ENCODE assay signal across 12 mouse cellular contexts in the genomic region with DNA sequence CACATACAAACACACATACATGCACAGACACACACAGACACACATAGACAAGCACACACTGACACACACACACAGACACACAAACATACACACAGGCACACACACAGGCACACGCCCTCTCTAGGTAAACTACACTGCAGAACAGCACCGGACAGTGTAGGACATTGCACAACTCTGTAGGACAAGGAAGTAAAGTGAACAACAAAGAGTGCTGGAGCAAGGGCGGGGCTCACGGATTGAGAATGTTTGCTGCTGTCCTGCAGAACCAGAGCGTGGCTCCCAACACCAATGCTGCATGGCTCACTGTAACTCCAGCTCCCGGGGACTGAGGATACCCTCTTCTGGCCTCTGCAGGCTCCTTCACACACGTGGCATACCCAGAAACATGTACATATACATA. TPM values are rescaled to one million over a fixed set of nuclear protein-coding genes. Genes with fewer than 3 reads are reported as not detected.
DNase-seq lines count a peak whose midpoint lies in the region; ATAC-seq lines count a peak whose summit lies in the region.
"Had no signal": no experiment of that assay in that cellular context is flagged by ENCODE, and none has a peak within 500 bp of the region (broad histone marks: within the 10 kb centered on the region; RNA-seq: fewer than 3 reads in every experiment).

No protein-coding gene starts in this region.

- 0 out of 2 replicates have a peak, but pooled peaks have one; percentile 37 for ATAC-seq in common myeloid progenitor, adult 5-6 weeks (replicated peaks; ENCODE audit: low read depth, poor library complexity, severe bottlenecking)
- ATAC-seq in liver, embryonic 15.5 days (ENCODE audit: insufficient read depth), result peak; percentile 62
- ATAC-seq in megakaryocyte progenitor cell, adult 5-6 weeks (replicated peaks; ENCODE audit: poor library complexity), result peak; percentile 59
- ATAC-seq in megakaryocyte-erythroid progenitor cell, adult 5-6 weeks (replicated peaks; ENCODE audit: low FRiP score, low TSS enrichment, poor library complexity, severe bottlenecking), result no peak
- no peak for ATAC-seq in CD4-positive, CD25-positive, alpha-beta regulatory T cell, adult 4 months

- peaks cover 17% of the 10 kb centered on the region; the same call in 1 of the 2 replicates for H3K36me3 ChIP-seq in liver, embryonic 15.5 days (replicated peaks)
- no peaks in the 10 kb centered on the region for H3K36me3 ChIP-seq in heart, embryonic 10.5 days

- peaks cover 22% of the 10 kb centered on the region for H3K4me1 ChIP-seq in liver, embryonic 15.5 days (replicated peaks)
- H3K4me1 ChIP-seq in heart, embryonic 10.5 days, result peaks cover 21% of the 10 kb centered on the region

- no peak overlapping the region for H3K27ac ChIP-seq in liver, embryonic 15.5 days (replicated peaks)
- H3K27ac ChIP-seq in heart, embryonic 10.5 days, result no peak overlapping the region

- 26% methylated on average over 7 of the region's 7 CpGs for WGBS in liver, embryonic 15.5 days (ENCODE audit: insufficient replicate concordance)
- WGBS in heart, embryonic 10.5 days, result 73% methylated on average over 7 of the region's 7 CpGs

- H3K27me3 ChIP-seq in liver, embryonic 15.5 days, result peaks cover 48% of the 10 kb centered on the region
- H3K27me3 ChIP-seq in heart, embryonic 10.5 days (ENCODE audit: insufficient read depth, poor library complexity, severe bottlenecking), result peaks cover 16% of the 10 kb centered on the region

- no peak overlapping the region for H3K9ac ChIP-seq in liver, embryonic 15.5 days

- DNase-seq in ES-CJ7 (ENCODE audit: low read depth, low spot score), result peak; percentile 35
- DNase-seq in heart, embryonic 10.5 days (ENCODE audit: low spot score), result no peak
- no peak for DNase-seq in MN1 (ENCODE audit: low spot score)
- DNase-seq: cerebellum, postnatal 36 days; heart, postnatal 36 days had no signal

- H3K9me3 ChIP-seq in liver, embryonic 15.5 days (replicated peaks), result no peaks in the 10 kb centered on the region
- H3K9me3 ChIP-seq in heart, embryonic 10.5 days, result no peaks in the 10 kb centered on the region

- H3K4me2 ChIP-seq in liver, embryonic 15.5 days, result no peak overlapping the region

- no peak overlapping the region for H3K4me3 ChIP-seq in liver, embryonic 15.5 days (replicated peaks)
- no peak overlapping the region for H3K4me3 ChIP-seq in heart, embryonic 10.5 days
- H3K4me3 ChIP-seq: myocyte had no signal

RNA-seq across cellular contexts. Expression of a gene that starts 17.9 kb away (rescaled TPM):
- total RNA-seq in common myeloid progenitor, adult 5-6 weeks (2017), result 16.8 and 17.1 TPM in 2 replicates
- polyA plus RNA-seq in liver, embryonic 15.5 days (2015; fragmentation: Nextera tagmentation; extraction: Ambion mirVana), result 10.6 and 12.7 TPM in 2 replicates
- 10.3 and 11.1 TPM in 2 replicates for total RNA-seq in megakaryocyte progenitor cell, adult 5-6 weeks (2015)
- 16.2 and 17.9 TPM in 2 replicates for total RNA-seq in megakaryocyte progenitor cell, adult 5-6 weeks (2017)
- 28.0 and 30.2 TPM in 2 replicates for total RNA-seq in megakaryocyte-erythroid progenitor cell, adult 5-6 weeks (2014; fragmentation: Nextera tagmentation)
- total RNA-seq in megakaryocyte-erythroid progenitor cell, adult 5-6 weeks (2017), result 18.9 and 31.7 TPM in 2 replicates
- polyA plus RNA-seq in heart, embryonic 10.5 days (2016; fragmentation: Nextera tagmentation; extraction: Ambion mirVana), result 16.8 and 17.5 TPM in 2 replicates
- polyA plus RNA-seq in CD4-positive, CD25-positive, alpha-beta regulatory T cell, adult 4 months (2017; shearing (Covaris generic)), result 10 to 100 TPM; 17.5 to 18.5 TPM

RNA-seq across cellular contexts. Expression of a gene that starts 18.1 kb away (rescaled TPM):
- 2.5 and 4.7 TPM in 2 replicates for total RNA-seq in common myeloid progenitor, adult 5-6 weeks (2017)
- polyA plus RNA-seq in liver, embryonic 15.5 days (2015; fragmentation: Nextera tagmentation; extraction: Ambion mirVana), result 25.0 and 26.2 TPM in 2 replicates
- 32.7 and 43.1 TPM in 2 replicates for total RNA-seq in megakaryocyte progenitor cell, adult 5-6 weeks (2015)
- 25.9 and 39.4 TPM in 2 replicates for total RNA-seq in megakaryocyte progenitor cell, adult 5-6 weeks (2017)
- 2.6 and 4.1 TPM in 2 replicates for total RNA-seq in megakaryocyte-erythroid progenitor cell, adult 5-6 weeks (2014; fragmentation: Nextera tagmentation)
- 1.1 and 2.1 TPM in 2 replicates for total RNA-seq in megakaryocyte-erythroid progenitor cell, adult 5-6 weeks (2017)
- polyA plus RNA-seq in heart, embryonic 10.5 days (2016; fragmentation: Nextera tagmentation; extraction: Ambion mirVana), result 1.7 and 4.3 TPM in 2 replicates
- polyA plus RNA-seq in CD4-positive, CD25-positive, alpha-beta regulatory T cell, adult 4 months (2017; shearing (Covaris generic)), result 10 to 100 TPM; 17.6 to 32.8 TPM

RNA-seq across cellular contexts. Expression of a gene that starts 32.8 kb away (rescaled TPM):
- total RNA-seq in common myeloid progenitor, adult 5-6 weeks (2017), result 88.3 and 107 TPM in 2 replicates
- polyA plus RNA-seq in liver, embryonic 15.5 days (2015; fragmentation: Nextera tagmentation; extraction: Ambion mirVana), result 77.7 and 83.2 TPM in 2 replicates
- 161 and 165 TPM in 2 replicates for total RNA-seq in megakaryocyte progenitor cell, adult 5-6 weeks (2015)
- total RNA-seq in megakaryocyte progenitor cell, adult 5-6 weeks (2017), result 121 and 129 TPM in 2 replicates
- total RNA-seq in megakaryocyte-erythroid progenitor cell, adult 5-6 weeks (2014; fragmentation: Nextera tagmentation), result 188 and 207 TPM in 2 replicates
- 87.9 and 145 TPM in 2 replicates for total RNA-seq in megakaryocyte-erythroid progenitor cell, adult 5-6 weeks (2017)
- polyA plus RNA-seq in heart, embryonic 10.5 days (2016; fragmentation: Nextera tagmentation; extraction: Ambion mirVana), result 131 and 149 TPM in 2 replicates
- 10 to 100 TPM; 37.2 to 52.9 TPM for polyA plus RNA-seq in CD4-positive, CD25-positive, alpha-beta regulatory T cell, adult 4 months (2017; shearing (Covaris generic))

RNA-seq across cellular contexts. Expression of a gene that starts 58.6 kb away (rescaled TPM):
- not detected in 2 replicates for total RNA-seq in common myeloid progenitor, adult 5-6 weeks (2017)
- polyA plus RNA-seq in liver, embryonic 15.5 days (2015; fragmentation: Nextera tagmentation; extraction: Ambion mirVana), result not detected in 2 replicates
- total RNA-seq in megakaryocyte progenitor cell, adult 5-6 weeks (2015), result not detected in 2 replicates
- total RNA-seq in megakaryocyte progenitor cell, adult 5-6 weeks (2017), result not detected in 2 replicates
- total RNA-seq in megakaryocyte-erythroid progenitor cell, adult 5-6 weeks (2014; fragmentation: Nextera tagmentation), result 2.8 TPM in 1 of 2 replicates, not detected in the other
- total RNA-seq in megakaryocyte-erythroid progenitor cell, adult 5-6 weeks (2017), result not detected in 2 replicates
- polyA plus RNA-seq in heart, embryonic 10.5 days (2016; fragmentation: Nextera tagmentation; extraction: Ambion mirVana), result not detected in 2 replicates
- polyA plus RNA-seq in CD4-positive, CD25-positive, alpha-beta regulatory T cell, adult 4 months (2017; shearing (Covaris generic)), result not detected
- total RNA-seq: heart, adult 18-20 months; heart, postnatal 36 days had no signal

Comparison
In these comparisons a context has a peak if more than half of its experiments do, and no peak if none do; other contexts are left out.
1. ATAC-seq: peak in common myeloid progenitor, adult 5-6 weeks (single experiment), liver, embryonic 15.5 days (single experiment) and megakaryocyte progenitor cell, adult 5-6 weeks (single experiment); none in megakaryocyte-erythroid progenitor cell, adult 5-6 weeks (single experiment) and CD4-positive, CD25-positive, alpha-beta regulatory T cell, adult 4 months (single experiment).